Mouse (Mus musculus): ENCODE data around the gene Gm17409. TPM values are rescaled to one million over a fixed set of nuclear protein-coding genes. Genes with fewer than 3 reads are reported as not detected.

Gm17409 gene
- polyA plus RNA-seq, 1 experiment, result not detected

DNA sequence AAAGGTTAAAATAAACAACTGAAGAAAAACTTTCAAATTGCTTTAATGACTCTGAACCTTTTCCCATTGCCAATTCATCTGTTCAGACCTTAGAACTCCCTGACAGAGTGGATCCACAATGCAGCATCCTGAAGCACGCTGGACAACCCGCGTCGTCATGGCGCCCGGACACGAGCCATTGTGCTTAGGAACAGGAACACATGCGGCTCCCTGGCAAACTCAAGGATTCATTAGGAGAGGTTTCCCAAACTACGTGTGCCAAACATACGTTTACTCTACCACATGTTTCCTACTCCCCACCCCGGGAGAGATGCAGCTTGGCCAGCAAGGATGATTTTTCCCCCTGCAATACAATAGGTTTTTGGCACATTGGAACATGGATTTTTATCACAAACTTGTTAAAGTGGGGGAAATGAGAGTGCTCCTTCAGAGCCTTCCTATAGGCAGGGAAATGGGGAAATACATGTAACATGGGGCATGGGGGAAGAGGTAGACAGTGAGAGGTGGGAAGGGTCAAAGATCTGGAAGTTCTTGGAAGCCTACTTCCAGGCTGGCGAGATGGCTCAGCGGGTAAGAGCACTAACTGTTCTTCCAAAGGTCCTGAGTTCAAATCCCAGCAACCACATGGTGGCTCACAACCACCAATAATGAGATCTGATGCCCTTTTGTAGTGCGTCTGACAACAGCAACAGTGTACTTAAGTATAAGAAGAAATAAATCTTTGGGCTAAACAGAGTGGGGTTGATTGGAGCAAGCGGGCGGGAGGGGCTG lies 15.6 kb upstream of the Gm17409 start:
- 89% methylated on average over 16 of the region's 16 CpGs for WGBS
- H3K4me1 ChIP-seq (ENCODE audit: control insufficient read depth, insufficient read depth, low read length), result no peaks in the 10 kb centered on the region
- H3K4me3 ChIP-seq (replicated peaks; ENCODE audit: extremely low read depth, low read depth, low read length), result no peak overlapping the region
- no peak for DNase-seq
- no peak for TF ChIP-seq CTCF (IDR thresholded peaks at IDR 0.05; ENCODE audit: insufficient read depth, low read length)
- no peak for TF ChIP-seq POLR2A (IDR thresholded peaks at IDR 0.05; ENCODE audit: borderline replicate concordance, extremely low read depth, low read depth, low read length)

DNA sequence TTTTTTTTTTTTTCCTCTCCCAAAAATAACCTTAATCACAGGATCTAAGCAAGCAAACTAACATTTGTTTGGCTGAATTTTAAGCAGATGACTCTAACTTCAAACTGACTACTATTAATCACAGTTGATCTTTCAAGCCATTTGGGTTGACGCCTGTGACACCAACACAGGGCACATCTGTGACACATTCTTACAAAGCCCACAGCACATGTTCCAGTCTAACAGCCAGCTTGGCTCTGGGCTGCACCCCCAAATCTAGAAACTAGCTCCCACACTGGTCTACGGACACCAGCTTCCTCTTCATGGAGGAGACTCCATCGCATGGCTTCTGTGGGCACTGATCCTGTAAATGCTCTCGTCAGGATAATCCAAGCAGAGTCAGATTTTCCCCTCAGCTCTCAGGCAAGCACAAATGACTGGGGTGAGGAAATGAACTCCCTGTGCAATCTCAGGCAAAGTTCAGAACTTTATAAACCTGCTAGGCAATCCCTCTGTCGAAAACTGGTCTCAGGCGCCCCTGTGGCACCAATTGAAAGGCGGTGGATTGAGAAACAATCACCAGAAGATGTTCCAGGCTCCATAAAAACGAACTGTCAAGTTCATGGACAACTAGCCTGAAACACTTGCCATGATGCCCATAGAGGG lies 13.0 kb upstream of the Gm17409 start:
- Histone ChIP-seq H3K4me1 (ENCODE audit: control insufficient read depth, insufficient read depth, low read length) (no peaks in the 10 kb centered on the region), H3K4me3 (replicated peaks; ENCODE audit: extremely low read depth, low read depth, low read length) (no peak overlapping the region)
- TF ChIP-seq POLR2A (IDR thresholded peaks at IDR 0.05; ENCODE audit: borderline replicate concordance, extremely low read depth, low read depth, low read length) (no peak), CTCF (IDR thresholded peaks at IDR 0.05; ENCODE audit: insufficient read depth, low read length) (no peak)
- no peak for DNase-seq
- 86% methylated on average over 8 of the region's 8 CpGs for WGBS

DNA sequence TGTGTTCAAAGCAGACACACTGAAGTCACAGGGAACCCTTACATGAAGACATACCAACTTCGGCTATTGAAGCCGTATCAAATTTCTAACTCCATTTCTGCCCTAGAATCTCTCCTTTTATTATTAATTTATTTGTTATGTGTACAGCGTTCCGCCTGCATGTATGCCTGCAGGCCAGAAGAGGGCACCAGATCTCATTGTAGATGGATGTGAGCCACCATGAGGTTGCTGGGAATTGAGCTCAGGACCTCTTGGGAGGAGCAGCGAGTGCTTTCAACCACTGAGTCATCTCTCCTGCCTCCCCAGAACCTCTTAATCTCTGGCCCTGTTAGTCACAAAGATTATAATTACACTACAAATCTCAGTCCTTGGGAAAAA lies 12.4 kb upstream of the Gm17409 start:
- TF ChIP-seq POLR2A (IDR thresholded peaks at IDR 0.05; ENCODE audit: borderline replicate concordance, extremely low read depth, low read depth, low read length), result no peak
- no peak for TF ChIP-seq CTCF (IDR thresholded peaks at IDR 0.05; ENCODE audit: insufficient read depth, low read length)
- Histone ChIP-seq H3K4me3 (replicated peaks; ENCODE audit: extremely low read depth, low read depth, low read length) (no peak overlapping the region), H3K4me1 (ENCODE audit: control insufficient read depth, insufficient read depth, low read length) (no peaks in the 10 kb centered on the region)
- no peak for DNase-seq
- WGBS, result 90% methylated on average over 5 of the region's 5 CpGs

GRCm38 (mm10) chr2:58458820-58459371 lies 11.0 kb upstream of the Gm17409 start:
- WGBS, result 89% methylated on average over 14 of the region's 14 CpGs
- Histone ChIP-seq H3K4me1 (ENCODE audit: control insufficient read depth, insufficient read depth, low read length) (no peaks in the 10 kb centered on the region), H3K4me3 (replicated peaks; ENCODE audit: extremely low read depth, low read depth, low read length) (no peak overlapping the region)
- DNase-seq, result peak; percentile 39
- TF ChIP-seq POLR2A (IDR thresholded peaks at IDR 0.05; ENCODE audit: borderline replicate concordance, extremely low read depth, low read depth, low read length) (no peak), CTCF (IDR thresholded peaks at IDR 0.05; ENCODE audit: insufficient read depth, low read length) (peak; percentile 51)

GRCm38 (mm10) chr2:58470290-58470689 lies 374 bp downstream of the Gm17409 start:
- Histone ChIP-seq H3K4me1 (ENCODE audit: control insufficient read depth, insufficient read depth, low read length) (no peaks in the 10 kb centered on the region), H3K4me3 (replicated peaks; ENCODE audit: extremely low read depth, low read depth, low read length) (no peak overlapping the region)
- DNase-seq, result no peak
- no peak for TF ChIP-seq POLR2A (IDR thresholded peaks at IDR 0.05; ENCODE audit: borderline replicate concordance, extremely low read depth, low read depth, low read length)
- TF ChIP-seq CTCF (IDR thresholded peaks at IDR 0.05; ENCODE audit: insufficient read depth, low read length), result no peak
- WGBS, result 86% methylated on average over 7 of the region's 7 CpGs

GRCm38 (mm10) chr2:58475578-58475977 lies 5.7 kb downstream of the Gm17409 start:
- H3K4me3 ChIP-seq (replicated peaks; ENCODE audit: extremely low read depth, low read depth, low read length), result no peak overlapping the region
- 93% methylated on average over 8 of the region's 8 CpGs for WGBS
- H3K4me1 ChIP-seq (ENCODE audit: control insufficient read depth, insufficient read depth, low read length), result no peaks in the 10 kb centered on the region
- no peak for DNase-seq
- TF ChIP-seq CTCF (IDR thresholded peaks at IDR 0.05; ENCODE audit: insufficient read depth, low read length), result no peak
- no peak for TF ChIP-seq POLR2A (IDR thresholded peaks at IDR 0.05; ENCODE audit: borderline replicate concordance, extremely low read depth, low read depth, low read length)

- TF ChIP-seq POLR2A (IDR thresholded peaks at IDR 0.05; ENCODE audit: borderline replicate concordance, extremely low read depth, low read depth, low read length), result no peak
- peak; percentile 78 for TF ChIP-seq CTCF (IDR thresholded peaks at IDR 0.05; ENCODE audit: insufficient read depth, low read length)
- Histone ChIP-seq H3K4me1 (ENCODE audit: control insufficient read depth, insufficient read depth, low read length) (peaks cover 4% of the 10 kb centered on the region; the same call in 1 of the 2 replicates), H3K4me3 (replicated peaks; ENCODE audit: extremely low read depth, low read depth, low read length) (no peak overlapping the region)
- DNase-seq, result peak; percentile 78
- 57% methylated on average over 12 of the region's 12 CpGs for WGBS
Observed at GRCm38 (mm10) chr2:58476956-58477715, 7.2 kb downstream of the Gm17409 start.

DNA sequence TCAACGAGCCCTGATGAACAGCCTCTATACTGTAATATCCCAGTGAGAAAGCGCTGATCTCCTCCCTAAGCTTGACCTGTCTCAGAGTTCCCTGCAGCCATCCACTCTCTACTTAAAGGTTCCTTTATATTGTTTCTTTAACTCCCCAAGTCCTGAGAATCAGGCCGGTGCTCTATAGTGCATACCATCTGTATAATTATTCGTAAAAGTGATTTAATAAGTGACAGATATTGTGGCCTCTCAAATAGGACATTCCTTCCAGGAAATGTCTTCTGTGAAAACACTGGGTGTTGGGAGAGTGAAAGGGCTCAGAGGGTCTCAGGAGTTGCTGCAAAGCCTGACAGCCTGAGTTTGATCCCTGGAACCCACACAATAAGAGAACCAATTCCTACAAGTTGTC lies 8.2 kb downstream of the Gm17409 start:
- WGBS, result 94% methylated on average over 4 of the region's 4 CpGs
- no peak overlapping the region for H3K4me3 ChIP-seq (replicated peaks; ENCODE audit: extremely low read depth, low read depth, low read length)
- no peak for DNase-seq
- no peak for TF ChIP-seq CTCF (IDR thresholded peaks at IDR 0.05; ENCODE audit: insufficient read depth, low read length)
- peaks cover 4% of the 10 kb centered on the region; the same call in 1 of the 2 replicates for H3K4me1 ChIP-seq (ENCODE audit: control insufficient read depth, insufficient read depth, low read length)

GRCm38 (mm10) chr2:58479536-58479935 lies 9.6 kb downstream of the Gm17409 start:
- WGBS, result 92% methylated on average over 10 of the region's 10 CpGs
- TF ChIP-seq CTCF (IDR thresholded peaks at IDR 0.05; ENCODE audit: insufficient read depth, low read length), result no peak
- TF ChIP-seq POLR2A (IDR thresholded peaks at IDR 0.05; ENCODE audit: borderline replicate concordance, extremely low read depth, low read depth, low read length), result no peak

More at GRCm38 (mm10) chr2:58479536-58479935, 9.6 kb downstream of the Gm17409 start:
- no peak overlapping the region for H3K4me3 ChIP-seq (replicated peaks; ENCODE audit: extremely low read depth, low read depth, low read length)
- peaks cover 9% of the 10 kb centered on the region; the same call in 1 of the 2 replicates for H3K4me1 ChIP-seq (ENCODE audit: control insufficient read depth, insufficient read depth, low read length)
- no peak for DNase-seq

Data from lung, adult 2 months (tissue).